ENCODE assay signal across 21 mouse cellular contexts in genomic region chr6:30228921-30229320, GRCm38 (mm10).
A peak's percentile ranks its signal among the peaks of the same experiment; 100 is the strongest.
DNase-seq lines count a peak whose midpoint lies in the region; ATAC-seq and TF ChIP-seq lines count a peak whose summit lies in the region.
"Had no signal": no experiment of that assay in that cellular context is flagged by ENCODE, and none has a peak within 500 bp of the region (broad histone marks: within the 10 kb centered on the region; RNA-seq: fewer than 3 reads in every experiment).

No protein-coding gene starts in this region.

- no peak for DNase-seq in gastrocnemius, adult 2 months
- no peak for DNase-seq in gastrocnemius, adult 18-20 months (ENCODE audit: low spot score)
- peak; percentile 34 for DNase-seq in retina, postnatal 1 day
- DNase-seq in retina, embryonic 14.5 days (ENCODE audit: low spot score): no peak
- DNase-seq in splenic B cell, adult 2 months (ENCODE audit: low read depth, low spot score): peak; percentile 43
- no peak for DNase-seq in spleen, postnatal 4 days (ENCODE audit: low spot score in 2 of 2)
- DNase-seq in T-cell, adult 2 months (ENCODE audit: low spot score): no peak
- DNase-seq: adrenal gland, postnatal 10 days; cerebellum, adult 11-12 months; cerebellum, adult 9-10 months; cerebellum, postnatal 25 days; gastrocnemius, postnatal 25 days; heart, adult 18-20 months; heart, postnatal 14 days had no signal

- no peaks in the 10 kb centered on the region for H3K27me3 ChIP-seq in splenic B cell, adult 2 months (ENCODE audit: control insufficient read depth, insufficient read depth, low read length, poor library complexity, severe bottlenecking)
- H3K27me3 ChIP-seq: embryonic facial prominence, embryonic 13.5 days; forebrain, embryonic 12.5 days; heart, embryonic 15.5 days; hindbrain, embryonic 15.5 days had no signal

- intact Hi-C loops in gastrocnemius, adult 2 months (cut with DNase I): no loop called here

- H3K36me3 ChIP-seq in splenic B cell, adult 2 months (ENCODE audit: control insufficient read depth, insufficient read depth, low read length, poor library complexity, severe bottlenecking): peaks cover 2% of the 10 kb centered on the region; the same call in 1 of the 2 replicates

- no peak overlapping the region for H3K4me3 ChIP-seq in gastrocnemius, adult 2 months
- H3K4me3 ChIP-seq: embryonic facial prominence, embryonic 13.5 days; forebrain, embryonic 12.5 days; heart, embryonic 10.5 days; heart, embryonic 15.5 days; hindbrain, embryonic 15.5 days had no signal

- no peak for TF ChIP-seq CTCF in gastrocnemius, adult 2 months (IDR thresholded peaks at IDR 0.05)

- peak overlapping the region; percentile 90 for H3K27ac ChIP-seq in gastrocnemius, adult 2 months
- H3K27ac ChIP-seq: embryonic facial prominence, embryonic 13.5 days; forebrain, embryonic 12.5 days; heart, embryonic 10.5 days; hindbrain, embryonic 15.5 days had no signal

- ATAC-seq in megakaryocyte, adult 5-6 weeks (ENCODE audit: poor library complexity, severe bottlenecking): peak; percentile 75
- ATAC-seq: forebrain, embryonic 16.5 days had no signal

Comparison
In these comparisons a context has a peak if more than half of its experiments do, and no peak if none do; other contexts are left out.
1. DNase-seq: peak in retina, postnatal 1 day (single experiment) and splenic B cell, adult 2 months (single experiment); none in gastrocnemius, adult 2 months (single experiment), gastrocnemius, adult 18-20 months (single experiment), retina, embryonic 14.5 days (single experiment), spleen, postnatal 4 days (0 of 2) and T-cell, adult 2 months (single experiment).